Mouse (Mus musculus): ENCODE measurements at regions not wholly inside any gene's neighbourhood (a gene's known extent, or its start where the extent isn't known, plus 50 kb on each side); places are given as distances from the start of the nearest gene placed in this dataset.
A peak's percentile ranks its signal among the peaks of the same experiment; 100 is the strongest.
"Not testable (repeated sequence)": the region's sequence is repeated elsewhere in the genome, so short reads cannot be mapped to it uniquely, and the experiment has no call there.

DNA sequence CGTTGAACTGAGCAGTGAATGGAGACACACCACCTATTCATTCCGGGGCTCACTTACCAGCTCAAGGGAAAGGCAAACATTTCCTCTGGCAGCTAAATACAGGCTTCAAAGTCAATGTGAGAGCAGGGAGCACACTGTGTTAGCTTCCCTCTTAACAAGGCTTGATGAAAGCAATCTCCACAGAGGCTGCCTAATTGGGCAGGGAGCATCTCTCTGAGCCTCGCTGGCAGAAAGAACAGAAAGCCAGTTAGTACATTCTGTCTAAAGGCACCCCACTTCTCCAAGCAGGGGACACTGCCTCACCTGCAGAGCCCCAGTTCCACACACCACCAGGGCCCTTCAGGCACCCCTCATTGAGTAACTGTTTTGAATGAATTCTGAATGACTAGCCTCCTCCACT, 488.8 kb upstream of the Jmjd1c start:
- no peaks in the 10 kb centered on the region for H3K27me3 ChIP-seq (ENCODE audit: control insufficient read depth, insufficient read depth, low read length)
- no peak for ATAC-seq (ENCODE audit: low FRiP score)
- 64% methylated on average over 3 of the region's 3 CpGs for WGBS

DNA sequence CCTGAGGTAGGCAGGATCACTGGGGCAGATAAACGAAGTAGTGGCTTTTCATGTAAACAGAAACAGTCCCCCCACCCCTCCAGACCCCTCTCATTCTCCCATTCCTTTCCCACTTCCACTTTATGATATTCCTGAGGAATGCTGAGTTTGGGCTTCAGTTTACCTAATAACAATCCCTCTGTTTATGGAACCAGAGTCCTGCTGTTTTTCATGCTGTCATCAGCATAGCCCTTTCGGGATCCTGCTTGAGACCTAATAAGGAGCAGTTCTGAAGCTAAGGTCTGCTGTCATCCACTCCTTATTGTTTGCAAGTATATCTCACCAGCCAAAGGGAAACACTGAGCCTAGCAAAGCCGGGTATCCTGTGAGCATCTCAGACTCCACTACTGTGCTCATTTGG, 479.6 kb upstream of the Jmjd1c start:
- DNase-seq (ENCODE audit: low spot score), result no peak

More for the DNA sequence above, 488.8 kb upstream of the Jmjd1c start:
- no peak overlapping the region for H3K4me2 ChIP-seq (replicated peaks; ENCODE audit: low read depth, low read length)
- no peak for DNase-seq (ENCODE audit: low spot score)
- no peaks in the 10 kb centered on the region for H3K36me3 ChIP-seq (ENCODE audit: control insufficient read depth, insufficient read depth, low read length)
- no peaks in the 10 kb centered on the region for H3K9me3 ChIP-seq (ENCODE audit: control insufficient read depth, low read length)
- H3K9ac ChIP-seq (ENCODE audit: low read depth, low read length), result no peak overlapping the region
- H3K4me1 ChIP-seq (replicated peaks; ENCODE audit: control insufficient read depth, insufficient read depth, low read length), result no peaks in the 10 kb centered on the region
- no peak overlapping the region for H3K4me3 ChIP-seq (ENCODE audit: low read depth, low read length)
- H3K27ac ChIP-seq (ENCODE audit: low read depth, low read length), result no peak overlapping the region

DNA sequence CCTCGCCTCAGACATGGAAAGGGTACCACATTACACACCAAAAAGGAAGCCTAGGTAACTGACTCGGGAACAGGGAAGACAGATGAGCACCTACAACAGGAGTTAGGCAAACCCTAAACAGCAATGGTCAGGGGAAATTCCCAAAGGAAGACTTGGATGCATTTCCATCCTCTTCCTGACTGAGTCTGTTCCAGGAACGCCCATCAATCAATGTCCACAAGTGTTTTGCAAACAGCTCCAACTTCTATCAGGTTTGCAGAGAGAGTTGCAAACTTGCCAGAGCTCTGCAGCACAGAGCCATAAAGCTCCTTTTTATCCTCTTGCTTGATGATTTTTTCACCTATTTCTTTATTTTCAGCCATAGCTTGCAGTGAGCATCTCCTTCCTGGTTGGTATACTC, 464.9 kb upstream of the Jmjd1c start:
- no peak overlapping the region for H3K4me2 ChIP-seq (replicated peaks; ENCODE audit: low read depth, low read length)
- H3K36me3 ChIP-seq (ENCODE audit: control insufficient read depth, insufficient read depth, low read length), result no peaks in the 10 kb centered on the region
- no peak overlapping the region for H3K27ac ChIP-seq (ENCODE audit: low read depth, low read length)
- no peaks in the 10 kb centered on the region for H3K4me1 ChIP-seq (replicated peaks; ENCODE audit: control insufficient read depth, insufficient read depth, low read length)
- DNase-seq (ENCODE audit: low spot score) (no peak), ATAC-seq (ENCODE audit: low FRiP score) (no peak)
- no peak overlapping the region for H3K4me3 ChIP-seq (ENCODE audit: low read depth, low read length)
- H3K9ac ChIP-seq (ENCODE audit: low read depth, low read length), result no peak overlapping the region
- H3K9me3 ChIP-seq (ENCODE audit: control insufficient read depth, low read length), result no peaks in the 10 kb centered on the region
- H3K27me3 ChIP-seq (ENCODE audit: control insufficient read depth, insufficient read depth, low read length), result no peaks in the 10 kb centered on the region
- WGBS, result 70% methylated on average over 3 of the region's 3 CpGs

More for the DNA sequence above, 479.6 kb upstream of the Jmjd1c start:
- H3K4me2 ChIP-seq (replicated peaks; ENCODE audit: low read depth, low read length), result no peak overlapping the region
- H3K27me3 ChIP-seq (ENCODE audit: control insufficient read depth, insufficient read depth, low read length), result no peaks in the 10 kb centered on the region
- H3K9ac ChIP-seq (ENCODE audit: low read depth, low read length), result no peak overlapping the region
- H3K9me3 ChIP-seq (ENCODE audit: control insufficient read depth, low read length), result no peaks in the 10 kb centered on the region
- H3K27ac ChIP-seq (ENCODE audit: low read depth, low read length), result no peak overlapping the region
- H3K4me1 ChIP-seq (replicated peaks; ENCODE audit: control insufficient read depth, insufficient read depth, low read length), result no peaks in the 10 kb centered on the region
- 81% methylated on average over 3 of the region's 3 CpGs for WGBS
- no peak for ATAC-seq (ENCODE audit: low FRiP score)
- no peak overlapping the region for H3K4me3 ChIP-seq (ENCODE audit: low read depth, low read length)
- H3K36me3 ChIP-seq (ENCODE audit: control insufficient read depth, insufficient read depth, low read length), result no peaks in the 10 kb centered on the region

DNA sequence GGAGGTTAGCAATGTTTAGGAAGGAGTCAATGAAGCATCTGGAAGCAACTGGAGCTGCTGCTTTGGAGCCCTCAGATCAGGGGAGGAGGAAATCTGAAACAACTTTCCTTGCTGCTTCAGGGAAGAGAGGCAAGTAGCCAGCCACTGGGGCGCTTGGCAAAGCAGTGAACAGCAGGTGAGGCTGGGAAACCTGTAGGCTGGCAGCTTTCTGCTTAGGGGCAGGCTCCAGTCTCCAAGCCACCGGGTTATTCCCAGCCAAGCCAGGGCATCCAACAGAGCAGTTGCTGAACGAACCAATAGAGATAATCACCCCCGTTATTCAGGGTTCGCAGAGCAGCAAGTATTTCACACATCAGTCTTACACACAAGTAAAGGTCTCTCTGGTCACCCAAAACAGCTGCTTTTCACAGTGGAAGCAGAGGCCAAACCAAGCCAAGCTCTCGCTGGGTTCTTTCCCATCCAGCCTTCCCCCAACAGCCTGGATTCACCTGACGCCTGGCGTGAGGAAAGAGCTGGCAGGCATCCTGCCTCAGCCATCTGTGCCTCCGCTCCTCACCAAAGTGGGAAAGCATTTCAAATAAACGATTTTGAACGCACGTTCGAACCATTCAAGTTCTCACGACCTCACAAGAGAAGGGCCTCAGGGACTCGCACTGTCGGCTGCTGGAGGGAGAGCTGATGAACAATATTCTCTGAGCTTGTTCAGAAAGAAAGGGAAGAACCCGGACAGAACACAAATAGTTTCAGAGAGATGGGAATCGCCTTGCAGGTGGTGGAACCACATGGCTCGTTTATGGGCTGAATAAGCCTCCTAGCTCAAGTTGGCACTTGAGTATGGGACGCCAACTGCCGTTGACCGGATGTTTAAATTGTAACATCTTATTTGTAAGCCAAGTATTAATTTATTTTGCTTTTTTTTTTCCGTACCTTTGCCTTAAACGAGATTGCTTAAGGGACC, 454.8 kb upstream of the Jmjd1c start:
- Histone ChIP-seq H3K4me2 (replicated peaks; ENCODE audit: low read depth, low read length) (no peak overlapping the region), H3K4me3 (ENCODE audit: low read depth, low read length) (no peak overlapping the region), H3K36me3 (ENCODE audit: control insufficient read depth, insufficient read depth, low read length) (no peaks in the 10 kb centered on the region), H3K9me3 (ENCODE audit: control insufficient read depth, low read length) (no peaks in the 10 kb centered on the region), H3K4me1 (replicated peaks; ENCODE audit: control insufficient read depth, insufficient read depth, low read length) (no peaks in the 10 kb centered on the region), H3K27ac (ENCODE audit: low read depth, low read length) (no peak overlapping the region), H3K27me3 (ENCODE audit: control insufficient read depth, insufficient read depth, low read length) (no peaks in the 10 kb centered on the region), H3K9ac (ENCODE audit: low read depth, low read length) (no peak overlapping the region)
- no peak for DNase-seq (ENCODE audit: low spot score)
- ATAC-seq (ENCODE audit: low FRiP score), result no peak
- WGBS, result 68% methylated on average over 24 of the region's 24 CpGs

DNA sequence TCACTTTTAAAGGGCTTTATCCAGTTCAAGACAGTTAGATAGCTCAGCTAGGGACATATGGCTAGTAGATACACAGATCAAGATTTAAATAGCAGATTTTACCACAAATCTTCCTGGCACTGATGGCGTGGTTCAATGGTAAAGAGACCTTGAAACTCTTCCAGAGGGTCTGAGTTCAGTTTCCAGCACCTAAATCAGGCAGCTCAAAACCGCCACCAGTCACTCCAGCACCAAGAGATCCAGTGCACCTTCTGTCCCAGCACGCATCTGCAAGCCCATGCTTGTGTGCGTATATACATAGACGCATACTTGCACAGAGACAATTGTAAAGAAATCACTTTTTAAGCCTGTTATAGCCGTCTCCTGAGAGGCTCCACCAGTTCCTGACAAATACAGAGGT, 454.0 kb upstream of the Jmjd1c start:
- Histone ChIP-seq H3K36me3 (ENCODE audit: control insufficient read depth, insufficient read depth, low read length) (no peaks in the 10 kb centered on the region), H3K9me3 (ENCODE audit: control insufficient read depth, low read length) (no peaks in the 10 kb centered on the region), H3K4me2 (replicated peaks; ENCODE audit: low read depth, low read length) (no peak overlapping the region), H3K9ac (ENCODE audit: low read depth, low read length) (no peak overlapping the region), H3K4me1 (replicated peaks; ENCODE audit: control insufficient read depth, insufficient read depth, low read length) (no peaks in the 10 kb centered on the region), H3K27me3 (ENCODE audit: control insufficient read depth, insufficient read depth, low read length) (no peaks in the 10 kb centered on the region), H3K4me3 (ENCODE audit: low read depth, low read length) (no peak overlapping the region), H3K27ac (ENCODE audit: low read depth, low read length) (no peak overlapping the region)
- no peak for DNase-seq (ENCODE audit: low spot score)
- no peak for ATAC-seq (ENCODE audit: low FRiP score)
- 95% methylated on average over 6 of the region's 6 CpGs for WGBS

DNA sequence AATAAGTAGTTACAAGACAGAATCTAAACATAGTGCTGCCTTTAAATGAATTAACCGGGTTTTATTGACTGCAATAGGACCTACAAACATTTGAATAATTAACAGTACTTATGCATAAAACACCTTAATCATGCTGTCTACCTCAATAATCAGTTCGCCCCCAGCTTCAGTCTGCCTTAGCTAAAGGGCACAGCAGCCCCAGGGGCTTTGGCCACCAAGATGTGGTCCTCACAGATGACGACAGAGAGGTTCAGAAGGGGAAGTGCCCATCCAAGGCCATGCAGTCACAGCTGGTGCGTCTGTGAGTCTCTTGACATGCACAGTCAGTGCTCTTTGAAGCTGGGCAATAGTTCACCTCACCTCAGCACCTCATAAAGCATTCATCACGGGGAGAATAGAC, 452.8 kb upstream of the Jmjd1c start:
- H3K4me3 ChIP-seq (ENCODE audit: low read depth, low read length), result no peak overlapping the region
- no peak overlapping the region for H3K27ac ChIP-seq (ENCODE audit: low read depth, low read length)
- no peaks in the 10 kb centered on the region for H3K9me3 ChIP-seq (ENCODE audit: control insufficient read depth, low read length)
- DNase-seq (ENCODE audit: low spot score) (no peak), ATAC-seq (ENCODE audit: low FRiP score) (peak; percentile 51)
- no peaks in the 10 kb centered on the region for H3K36me3 ChIP-seq (ENCODE audit: control insufficient read depth, insufficient read depth, low read length)
- 75% methylated on average over 5 of the region's 5 CpGs for WGBS
- no peaks in the 10 kb centered on the region for H3K4me1 ChIP-seq (replicated peaks; ENCODE audit: control insufficient read depth, insufficient read depth, low read length)
- no peak overlapping the region for H3K9ac ChIP-seq (ENCODE audit: low read depth, low read length)
- H3K27me3 ChIP-seq (ENCODE audit: control insufficient read depth, insufficient read depth, low read length), result no peaks in the 10 kb centered on the region
- no peak overlapping the region for H3K4me2 ChIP-seq (replicated peaks; ENCODE audit: low read depth, low read length)

DNA sequence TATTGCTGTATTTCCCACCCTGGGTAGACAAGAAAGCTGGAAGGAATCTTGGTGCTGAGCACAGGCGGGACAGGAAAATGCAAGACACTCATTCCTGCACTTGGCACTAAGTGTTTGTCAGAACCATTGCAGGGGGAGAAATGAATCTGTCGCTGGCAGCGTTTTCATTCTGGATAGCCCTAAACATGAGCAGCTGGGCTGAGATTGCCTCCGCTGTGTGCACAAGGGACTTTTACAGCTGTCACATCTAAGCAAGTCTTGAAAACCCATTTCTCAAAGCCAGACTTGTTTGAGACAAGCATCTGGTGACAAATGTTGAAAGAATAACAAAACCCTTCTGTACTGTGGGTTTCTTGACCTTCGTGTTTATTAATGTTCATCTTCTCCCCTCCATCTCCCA, 438.4 kb upstream of the Jmjd1c start:
- Histone ChIP-seq H3K27me3 (ENCODE audit: control insufficient read depth, insufficient read depth, low read length) (no peaks in the 10 kb centered on the region), H3K9me3 (ENCODE audit: control insufficient read depth, low read length) (no peaks in the 10 kb centered on the region), H3K4me3 (ENCODE audit: low read depth, low read length) (no peak overlapping the region), H3K4me2 (replicated peaks; ENCODE audit: low read depth, low read length) (no peak overlapping the region), H3K27ac (ENCODE audit: low read depth, low read length) (no peak overlapping the region), H3K9ac (ENCODE audit: low read depth, low read length) (no peak overlapping the region), H3K4me1 (replicated peaks; ENCODE audit: control insufficient read depth, insufficient read depth, low read length) (no peaks in the 10 kb centered on the region), H3K36me3 (ENCODE audit: control insufficient read depth, insufficient read depth, low read length) (no peaks in the 10 kb centered on the region)
- no peak for DNase-seq (ENCODE audit: low spot score)
- ATAC-seq (ENCODE audit: low FRiP score), result no peak
- WGBS, result 93% methylated on average over 5 of the region's 5 CpGs

DNA sequence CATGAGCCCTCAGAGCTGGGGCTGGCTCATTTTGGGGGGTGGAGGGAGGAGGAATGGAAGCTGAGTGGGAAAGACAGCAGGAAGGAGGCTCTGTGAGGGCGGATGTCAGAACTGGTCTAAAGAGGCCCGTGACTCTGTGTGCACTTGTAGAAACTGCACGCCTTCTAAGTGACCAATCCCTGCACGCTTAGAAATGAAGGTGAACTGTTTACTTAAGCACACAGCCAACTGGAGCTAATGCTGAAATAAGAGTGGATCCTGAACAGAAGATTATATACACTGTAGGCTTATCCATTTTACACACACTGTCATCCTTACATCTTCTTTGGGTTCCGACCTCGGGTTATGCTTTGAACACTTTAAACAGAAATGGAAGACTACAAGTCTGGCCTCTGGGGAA, 412.8 kb upstream of the Jmjd1c start:
- no peak overlapping the region for H3K27ac ChIP-seq (ENCODE audit: low read depth, low read length)

DNA sequence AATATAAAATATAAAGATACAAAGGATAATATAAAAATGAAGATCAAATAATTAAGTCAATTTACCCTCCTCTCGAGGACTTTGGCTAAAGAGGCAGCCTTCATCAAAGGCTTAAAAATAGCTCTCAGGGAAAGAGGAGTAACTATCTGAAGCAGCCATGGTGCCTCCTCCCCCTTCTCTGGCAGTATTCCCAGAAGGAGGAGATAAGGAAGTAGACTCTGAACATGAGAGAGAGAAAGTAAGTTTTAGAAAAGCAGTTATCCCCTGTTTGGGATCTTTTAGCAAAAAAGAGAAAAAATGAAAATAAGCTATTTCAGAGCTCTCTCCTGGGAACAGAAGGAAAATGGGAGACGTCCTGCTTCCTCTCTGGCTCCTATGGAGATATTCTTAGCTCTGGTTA, 406.7 kb upstream of the Jmjd1c start:
- not testable (repeated sequence) for ATAC-seq (ENCODE audit: low FRiP score); H3K27me3 ChIP-seq (ENCODE audit: control insufficient read depth, insufficient read depth, low read length)
- 67% methylated on average over 2 of the region's 2 CpGs for WGBS

More for the DNA sequence above, 412.8 kb upstream of the Jmjd1c start:
- no peak for DNase-seq (ENCODE audit: low spot score)
- no peaks in the 10 kb centered on the region for H3K27me3 ChIP-seq (ENCODE audit: control insufficient read depth, insufficient read depth, low read length)
- no peaks in the 10 kb centered on the region for H3K36me3 ChIP-seq (ENCODE audit: control insufficient read depth, insufficient read depth, low read length)
- no peak for ATAC-seq (ENCODE audit: low FRiP score)
- H3K9me3 ChIP-seq (ENCODE audit: control insufficient read depth, low read length), result no peaks in the 10 kb centered on the region
- H3K9ac ChIP-seq (ENCODE audit: low read depth, low read length), result no peak overlapping the region
- WGBS, result 85% methylated on average over 6 of the region's 6 CpGs
- no peaks in the 10 kb centered on the region for H3K4me1 ChIP-seq (replicated peaks; ENCODE audit: control insufficient read depth, insufficient read depth, low read length)
- no peak overlapping the region for H3K4me3 ChIP-seq (ENCODE audit: low read depth, low read length)
- H3K4me2 ChIP-seq (replicated peaks; ENCODE audit: low read depth, low read length), result no peak overlapping the region

More for the DNA sequence above, 406.7 kb upstream of the Jmjd1c start:
- not testable (repeated sequence) for H3K4me3 ChIP-seq (ENCODE audit: low read depth, low read length); H3K4me2 ChIP-seq (replicated peaks; ENCODE audit: low read depth, low read length); H3K9ac ChIP-seq (ENCODE audit: low read depth, low read length); DNase-seq (ENCODE audit: low spot score); H3K4me1 ChIP-seq (replicated peaks; ENCODE audit: control insufficient read depth, insufficient read depth, low read length); H3K36me3 ChIP-seq (ENCODE audit: control insufficient read depth, insufficient read depth, low read length); H3K9me3 ChIP-seq (ENCODE audit: control insufficient read depth, low read length); H3K27ac ChIP-seq (ENCODE audit: low read depth, low read length)

Data from hindbrain, embryonic 11.5 days (tissue).